Mouse (Mus musculus): ENCODE measurements around the gene Vmn1r41. TPM values are rescaled to one million over a fixed set of nuclear protein-coding genes. Genes with fewer than 3 reads are reported as not detected.

Vmn1r41 gene
- not detected for total RNA-seq (2023)

DNA sequence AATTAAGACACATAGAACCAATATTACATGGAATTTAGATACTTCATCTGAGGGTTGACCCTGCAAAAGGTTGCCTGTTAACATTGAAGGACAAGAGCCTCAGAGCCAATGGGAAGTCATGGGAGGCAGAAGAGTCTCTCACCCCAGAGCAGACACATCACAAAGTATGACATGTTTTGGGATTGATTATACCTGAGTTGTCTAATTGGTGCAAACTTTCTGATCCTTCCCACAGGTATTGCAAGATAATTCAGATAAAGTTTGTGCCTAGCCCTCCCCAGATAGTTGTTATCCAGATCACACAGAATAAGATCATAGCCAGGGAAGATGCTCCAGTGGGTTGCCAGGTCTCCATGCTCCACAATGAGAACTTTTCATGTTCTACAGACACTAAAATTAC is at the start of gene Vmn1r41:
Gene Vmn1r41 (plus strand): TSS at position 301 of the 400 bp plus-strand sequence.

DNA sequence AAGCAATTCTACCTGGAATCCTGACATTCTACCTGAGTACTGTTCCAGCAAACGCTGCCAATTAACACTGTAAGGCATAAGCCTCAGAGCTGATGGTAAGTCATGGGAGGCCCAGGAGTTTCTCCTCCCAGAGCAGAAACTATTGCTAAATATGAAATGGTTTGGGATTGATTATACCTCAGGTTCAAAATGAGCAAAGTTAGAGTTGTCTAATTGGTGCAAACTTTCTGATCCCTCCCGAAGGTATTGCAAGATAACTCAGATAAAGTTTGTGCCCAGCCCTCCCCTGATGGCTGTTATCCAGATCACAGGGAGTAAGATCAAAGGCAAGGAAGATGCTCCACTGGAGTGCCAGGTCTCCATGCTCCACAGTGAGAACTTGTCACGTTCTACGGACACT is 33.3 kb upstream of the Vmn1r41 start, which contains the start of gene Vmn1r40:
Gene Vmn1r40 (plus strand): TSS at position 301 of the 400 bp plus-strand sequence.

Other genes with a start within 250 kb of the Vmn1r41 start
- gene Chchd6, start 145.1 kb upstream of the Vmn1r41 start, total RNA-seq (2023) = 1 to 10 TPM; 2.7 to 4.9 TPM
- 1 to 10 TPM; 3.5 to 3.6 TPM for gene Txnrd3, start 96.8 kb upstream of the Vmn1r41 start, total RNA-seq (2023)
- gene Vmn1r40, start 33.2 kb upstream of the Vmn1r41 start, total RNA-seq (2023) = not detected
- gene Vmn1r42, start 135.6 kb downstream of the Vmn1r41 start, total RNA-seq (2023) = not detected
- gene Vmn1r43, start 135.6 kb downstream of the Vmn1r41 start, total RNA-seq (2023) = not detected
- gene Vmn1r44, start 142.9 kb downstream of the Vmn1r41 start, total RNA-seq (2023) = not detected
- gene Vmn1r45, start 199.8 kb downstream of the Vmn1r41 start, total RNA-seq (2023) = not detected
- not detected for gene Vmn1r46, start 228.5 kb downstream of the Vmn1r41 start, total RNA-seq (2023)

Data from T-cell, adult 66 days (primary cell).